Mouse (Mus musculus): ENCODE results near the gene Kcnk18. TPM values are rescaled to one million over a fixed set of nuclear protein-coding genes. Genes with fewer than 3 reads are reported as not detected.

Kcnk18 gene
- polyA plus RNA-seq, 1 experiment from 2014 or later = not detected

- WGBS = 17% methylated on average over 4 of the region's 4 CpGs
- H3K4me1 ChIP-seq (ENCODE audit: control insufficient read depth, insufficient read depth, low read length) = peaks cover 5% of the 10 kb centered on the region
- peaks cover 63% of the 10 kb centered on the region for H3K27me3 ChIP-seq (ENCODE audit: control insufficient read depth, insufficient read depth, low read length)
- H3K9ac ChIP-seq (ENCODE audit: low read length) = no peak overlapping the region
- no peaks in the 10 kb centered on the region for H3K36me3 ChIP-seq (ENCODE audit: control insufficient read depth, insufficient read depth)
- no peak overlapping the region for H3K4me3 ChIP-seq (ENCODE audit: low read length)
- ATAC-seq (replicated peaks; ENCODE audit: extremely low read depth, insufficient read depth, low FRiP score) = no peak
- H3K27ac ChIP-seq (ENCODE audit: low read length) = no peak overlapping the region
- H3K9me3 ChIP-seq (replicated peaks; ENCODE audit: control insufficient read depth, low read length) = no peaks in the 10 kb centered on the region
- no peak overlapping the region for H3K4me2 ChIP-seq (ENCODE audit: low read depth, low read length)
These were observed 30.0 kb upstream of the Kcnk18 start for GRCm38 (mm10) chr19:59188981-59189380.

DNA sequence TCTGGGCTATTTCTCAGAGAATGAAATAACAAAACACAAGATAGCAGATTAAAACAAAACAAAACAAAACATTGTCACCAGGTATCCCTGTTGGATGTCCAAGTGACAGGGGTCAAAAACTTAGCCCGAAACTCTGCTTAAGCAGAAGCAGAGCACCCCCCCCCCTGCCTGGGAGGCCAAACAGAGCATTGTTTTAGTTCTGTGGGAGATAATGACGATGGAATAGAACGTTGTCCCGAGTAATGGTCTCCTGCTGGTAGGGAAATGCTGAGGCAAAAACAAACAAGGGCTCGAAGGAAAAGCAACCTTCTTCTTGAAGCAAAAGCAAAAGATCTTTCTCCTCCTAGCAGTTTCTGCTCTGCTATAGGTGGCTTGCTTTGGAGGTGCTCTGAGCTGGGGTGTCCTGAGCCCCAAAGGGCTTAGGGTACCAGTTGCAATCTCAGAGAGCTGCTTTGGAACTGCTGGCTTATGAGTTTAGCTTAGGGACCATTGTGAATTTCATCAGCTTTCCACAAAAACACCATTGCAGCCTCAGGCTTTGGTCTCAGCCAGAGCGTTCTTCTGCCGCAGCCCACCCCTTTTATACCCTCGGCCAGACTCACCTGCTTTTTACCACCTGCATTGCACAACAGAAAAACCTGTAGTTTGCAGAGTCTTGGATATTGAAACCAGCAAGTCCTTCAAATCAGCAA lies 28.4 kb upstream of the Kcnk18 start:
- under 1% methylated on average over 8 of the region's 8 CpGs for whole genome bisulfite sequencing

GRCm38 (mm10) chr19:59191123-59191505 lies 27.9 kb upstream of the Kcnk18 start:
- Histone ChIP-seq H3K4me2 (ENCODE audit: low read depth, low read length) (no peak overlapping the region), H3K36me3 (ENCODE audit: control insufficient read depth, insufficient read depth) (no peaks in the 10 kb centered on the region), H3K9ac (ENCODE audit: low read length) (no peak overlapping the region), H3K9me3 (replicated peaks; ENCODE audit: control insufficient read depth, low read length) (no peaks in the 10 kb centered on the region), H3K27ac (ENCODE audit: low read length) (no peak overlapping the region), H3K4me3 (ENCODE audit: low read length) (no peak overlapping the region), H3K27me3 (ENCODE audit: control insufficient read depth, insufficient read depth, low read length) (peaks cover 78% of the 10 kb centered on the region), H3K4me1 (ENCODE audit: control insufficient read depth, insufficient read depth, low read length) (peaks cover 6% of the 10 kb centered on the region)
- no peak for ATAC-seq (replicated peaks; ENCODE audit: extremely low read depth, insufficient read depth, low FRiP score)
- 13% methylated on average over 4 of the region's 4 CpGs for WGBS

More for the DNA sequence above, 28.4 kb upstream of the Kcnk18 start:
- ATAC-seq (replicated peaks; ENCODE audit: extremely low read depth, insufficient read depth, low FRiP score) = no peak
- H3K27ac ChIP-seq (ENCODE audit: low read length) = no peak overlapping the region
- H3K4me2 ChIP-seq (ENCODE audit: low read depth, low read length) = no peak overlapping the region
- no peak overlapping the region for H3K4me3 ChIP-seq (ENCODE audit: low read length)
- H3K9me3 ChIP-seq (replicated peaks; ENCODE audit: control insufficient read depth, low read length) = no peaks in the 10 kb centered on the region
- H3K27me3 ChIP-seq (ENCODE audit: control insufficient read depth, insufficient read depth, low read length) = peaks cover 73% of the 10 kb centered on the region
- no peaks in the 10 kb centered on the region for H3K36me3 ChIP-seq (ENCODE audit: control insufficient read depth, insufficient read depth)
- no peak overlapping the region for H3K9ac ChIP-seq (ENCODE audit: low read length)
- peaks cover 6% of the 10 kb centered on the region for H3K4me1 ChIP-seq (ENCODE audit: control insufficient read depth, insufficient read depth, low read length)

GRCm38 (mm10) chr19:59192491-59192890 lies 26.5 kb upstream of the Kcnk18 start:
- peaks cover 83% of the 10 kb centered on the region for H3K27me3 ChIP-seq (ENCODE audit: control insufficient read depth, insufficient read depth, low read length)
- no peak overlapping the region for H3K4me2 ChIP-seq (ENCODE audit: low read depth, low read length)
- no peak for ATAC-seq (replicated peaks; ENCODE audit: extremely low read depth, insufficient read depth, low FRiP score)
- no peaks in the 10 kb centered on the region for H3K36me3 ChIP-seq (ENCODE audit: control insufficient read depth, insufficient read depth)
- peaks cover 6% of the 10 kb centered on the region for H3K4me1 ChIP-seq (ENCODE audit: control insufficient read depth, insufficient read depth, low read length)
- no peak overlapping the region for H3K27ac ChIP-seq (ENCODE audit: low read length)
- 10% methylated on average over 2 of the region's 2 CpGs for WGBS
- no peak overlapping the region for H3K4me3 ChIP-seq (ENCODE audit: low read length)
- no peaks in the 10 kb centered on the region for H3K9me3 ChIP-seq (replicated peaks; ENCODE audit: control insufficient read depth, low read length)
- H3K9ac ChIP-seq (ENCODE audit: low read length) = no peak overlapping the region

DNA sequence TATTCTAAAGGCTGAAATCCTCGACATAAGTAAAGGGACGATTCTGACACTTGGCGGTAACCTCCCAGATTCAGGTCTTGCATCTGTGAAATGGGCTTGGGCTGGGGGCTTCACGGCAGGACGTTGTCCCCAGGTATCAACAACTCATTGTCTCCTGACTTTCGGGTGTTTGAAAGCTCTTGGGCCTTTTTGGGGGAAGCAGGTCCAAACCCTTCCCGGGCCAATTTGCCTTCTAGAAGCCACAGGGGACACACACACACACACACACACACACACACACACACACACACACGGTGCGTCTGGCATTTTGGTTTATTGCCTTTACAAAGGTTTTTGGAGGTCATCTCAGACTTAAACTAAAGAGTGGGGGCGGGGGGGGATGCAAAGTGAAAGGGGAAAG lies 25.6 kb upstream of the Kcnk18 start:
- no peaks in the 10 kb centered on the region for H3K9me3 ChIP-seq (replicated peaks; ENCODE audit: control insufficient read depth, low read length)
- WGBS = under 1% methylated on average over 10 of the region's 10 CpGs
- peak overlapping the region; percentile 45 for H3K4me3 ChIP-seq (ENCODE audit: low read length)
- peaks cover 83% of the 10 kb centered on the region for H3K27me3 ChIP-seq (ENCODE audit: control insufficient read depth, insufficient read depth, low read length)
- H3K36me3 ChIP-seq (ENCODE audit: control insufficient read depth, insufficient read depth) = no peaks in the 10 kb centered on the region
- H3K27ac ChIP-seq (ENCODE audit: low read length) = no peak overlapping the region
- H3K4me1 ChIP-seq (ENCODE audit: control insufficient read depth, insufficient read depth, low read length) = peaks cover 6% of the 10 kb centered on the region
- no peak for ATAC-seq (replicated peaks; ENCODE audit: extremely low read depth, insufficient read depth, low FRiP score)
- no peak overlapping the region for H3K9ac ChIP-seq (ENCODE audit: low read length)
- H3K4me2 ChIP-seq (ENCODE audit: low read depth, low read length) = peak overlapping the region; percentile 52

DNA sequence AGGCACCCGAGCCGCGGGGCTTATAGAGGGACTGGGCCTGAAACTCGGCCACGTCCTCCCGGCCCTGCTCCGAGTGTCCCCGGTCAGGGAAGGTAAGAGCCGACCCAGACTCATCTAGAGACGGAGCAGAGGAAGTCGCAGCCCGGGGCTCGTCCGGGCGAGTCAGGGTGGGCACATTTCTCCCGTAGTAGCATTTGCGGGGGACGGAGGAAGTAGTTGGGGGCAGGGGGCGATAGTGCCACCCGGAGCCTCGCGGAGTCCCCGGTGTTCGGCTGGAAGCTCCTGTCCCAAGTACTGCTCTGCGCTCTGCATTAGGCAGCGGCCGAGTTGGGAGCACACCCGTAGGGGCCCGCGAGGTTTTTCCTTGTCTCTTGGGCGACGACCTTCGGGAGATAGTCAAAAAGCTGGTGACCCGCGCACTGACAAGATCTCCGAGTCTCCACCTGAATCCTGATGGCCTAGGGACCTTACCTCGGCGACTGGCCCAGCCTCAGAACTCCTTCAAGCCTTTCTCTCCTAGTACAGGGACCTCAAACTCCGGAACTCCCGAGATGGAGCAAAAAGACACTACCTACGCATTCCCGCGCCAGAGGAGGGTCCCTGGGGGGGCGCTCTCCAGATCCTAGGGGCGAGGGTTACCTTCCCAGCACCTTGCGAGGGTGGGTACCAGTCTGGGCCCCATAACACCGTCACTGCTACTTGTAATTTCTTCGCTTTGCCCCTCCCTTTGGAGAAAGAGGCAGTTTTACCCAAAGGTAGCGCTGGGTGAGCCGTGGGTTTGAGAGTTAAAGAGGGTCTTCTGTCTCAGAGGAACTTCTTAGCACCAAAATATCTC lies 24.8 kb upstream of the Kcnk18 start:
- H3K9ac ChIP-seq (ENCODE audit: low read length) = peak overlapping the region; percentile 21; the same call in 1 of the 2 replicates
- 2% methylated on average over 50 of the region's 50 CpGs for WGBS
- H3K4me3 ChIP-seq (ENCODE audit: low read length) = peak overlapping the region; percentile 45
- H3K9me3 ChIP-seq (replicated peaks; ENCODE audit: control insufficient read depth, low read length) = peaks cover under 1% of the 10 kb centered on the region; the same call in 1 of the 2 replicates
- H3K36me3 ChIP-seq (ENCODE audit: control insufficient read depth, insufficient read depth) = no peaks in the 10 kb centered on the region
- H3K27me3 ChIP-seq (ENCODE audit: control insufficient read depth, insufficient read depth, low read length) = peaks cover 79% of the 10 kb centered on the region
- ATAC-seq (replicated peaks; ENCODE audit: extremely low read depth, insufficient read depth, low FRiP score) = no peak
- H3K4me1 ChIP-seq (ENCODE audit: control insufficient read depth, insufficient read depth, low read length) = peaks cover 6% of the 10 kb centered on the region
- H3K4me2 ChIP-seq (ENCODE audit: low read depth, low read length) = peak overlapping the region; percentile 52
- no peak overlapping the region for H3K27ac ChIP-seq (ENCODE audit: low read length)

DNA sequence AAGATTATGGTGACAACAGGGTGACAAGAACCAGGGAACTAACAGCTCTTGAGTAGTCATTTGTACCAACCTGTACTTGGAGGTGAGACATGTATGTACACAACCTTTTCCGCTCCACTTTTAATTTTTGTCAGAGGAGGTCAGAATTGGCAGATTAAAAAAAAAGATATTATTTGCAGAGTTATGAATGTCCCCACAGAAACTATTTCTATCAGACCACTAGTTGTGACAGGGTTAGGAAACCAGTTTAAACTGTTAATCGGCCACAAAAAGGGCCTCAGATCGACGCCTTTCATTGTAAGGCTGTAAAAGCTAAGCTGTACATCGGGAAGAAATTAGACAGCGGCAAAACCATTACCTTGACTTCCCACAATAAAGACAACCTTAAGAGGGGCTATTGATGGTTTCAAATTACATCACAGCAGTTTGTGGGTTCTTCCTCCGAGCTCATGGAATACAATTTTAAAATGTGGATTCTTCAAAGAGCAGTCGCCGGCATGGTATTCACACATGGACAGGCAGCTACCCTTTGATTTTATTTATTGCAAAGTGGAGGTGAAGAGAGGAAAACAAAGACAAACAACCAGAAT lies 23.7 kb upstream of the Kcnk18 start:
- H3K4me1 ChIP-seq (ENCODE audit: control insufficient read depth, insufficient read depth, low read length) = peaks cover 6% of the 10 kb centered on the region
- WGBS = 15% methylated on average over 9 of the region's 9 CpGs

GRCm38 (mm10) chr19:59196111-59196666 lies 22.8 kb upstream of the Kcnk18 start:
- Histone ChIP-seq H3K27ac (ENCODE audit: low read length) (no peak overlapping the region), H3K4me1 (ENCODE audit: control insufficient read depth, insufficient read depth, low read length) (peaks cover 6% of the 10 kb centered on the region), H3K9ac (ENCODE audit: low read length) (no peak overlapping the region), H3K4me3 (ENCODE audit: low read length) (no peak overlapping the region), H3K4me2 (ENCODE audit: low read depth, low read length) (no peak overlapping the region), H3K36me3 (ENCODE audit: control insufficient read depth, insufficient read depth) (no peaks in the 10 kb centered on the region), H3K9me3 (replicated peaks; ENCODE audit: control insufficient read depth, low read length) (peaks cover 5% of the 10 kb centered on the region; the same call in 1 of the 2 replicates), H3K27me3 (ENCODE audit: control insufficient read depth, insufficient read depth, low read length) (peaks cover 66% of the 10 kb centered on the region)
- no peak for ATAC-seq (replicated peaks; ENCODE audit: extremely low read depth, insufficient read depth, low FRiP score)
- 5% methylated on average over 15 of the region's 15 CpGs for WGBS

More for the DNA sequence above, 23.7 kb upstream of the Kcnk18 start:
- H3K9me3 ChIP-seq (replicated peaks; ENCODE audit: control insufficient read depth, low read length) = peaks cover 5% of the 10 kb centered on the region; the same call in 1 of the 2 replicates
- H3K27me3 ChIP-seq (ENCODE audit: control insufficient read depth, insufficient read depth, low read length) = peaks cover 75% of the 10 kb centered on the region
- no peak overlapping the region for H3K27ac ChIP-seq (ENCODE audit: low read length)
- H3K4me3 ChIP-seq (ENCODE audit: low read length) = no peak overlapping the region
- ATAC-seq (replicated peaks; ENCODE audit: extremely low read depth, insufficient read depth, low FRiP score) = no peak
- H3K9ac ChIP-seq (ENCODE audit: low read length) = no peak overlapping the region
- H3K4me2 ChIP-seq (ENCODE audit: low read depth, low read length) = no peak overlapping the region
- H3K36me3 ChIP-seq (ENCODE audit: control insufficient read depth, insufficient read depth) = no peaks in the 10 kb centered on the region

All from heart, embryonic 16.5 days (tissue).